Mouse (Mus musculus): ENCODE measurements around the gene Tyw3.

Tyw3 gene

DNA sequence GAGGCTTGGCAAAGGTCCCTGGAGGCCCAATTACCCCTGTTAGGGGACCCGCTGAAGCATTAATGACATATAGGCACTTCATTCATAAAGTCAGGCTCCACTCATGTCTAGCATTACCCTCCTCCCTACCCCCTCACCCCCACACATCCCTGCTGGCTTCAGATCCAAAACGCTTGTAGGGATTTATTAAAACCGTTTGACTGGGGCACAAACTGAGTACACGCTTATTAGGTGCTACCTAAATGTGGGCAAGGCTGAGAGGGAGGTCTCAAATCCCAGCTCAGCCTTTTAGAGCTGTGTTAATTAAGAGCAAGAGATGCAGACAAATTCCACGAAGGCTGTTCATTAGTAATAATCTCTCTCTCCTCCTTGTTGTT lies 45.9 kb downstream of the Tyw3 start:
- DNase-seq, result no peak

DNA sequence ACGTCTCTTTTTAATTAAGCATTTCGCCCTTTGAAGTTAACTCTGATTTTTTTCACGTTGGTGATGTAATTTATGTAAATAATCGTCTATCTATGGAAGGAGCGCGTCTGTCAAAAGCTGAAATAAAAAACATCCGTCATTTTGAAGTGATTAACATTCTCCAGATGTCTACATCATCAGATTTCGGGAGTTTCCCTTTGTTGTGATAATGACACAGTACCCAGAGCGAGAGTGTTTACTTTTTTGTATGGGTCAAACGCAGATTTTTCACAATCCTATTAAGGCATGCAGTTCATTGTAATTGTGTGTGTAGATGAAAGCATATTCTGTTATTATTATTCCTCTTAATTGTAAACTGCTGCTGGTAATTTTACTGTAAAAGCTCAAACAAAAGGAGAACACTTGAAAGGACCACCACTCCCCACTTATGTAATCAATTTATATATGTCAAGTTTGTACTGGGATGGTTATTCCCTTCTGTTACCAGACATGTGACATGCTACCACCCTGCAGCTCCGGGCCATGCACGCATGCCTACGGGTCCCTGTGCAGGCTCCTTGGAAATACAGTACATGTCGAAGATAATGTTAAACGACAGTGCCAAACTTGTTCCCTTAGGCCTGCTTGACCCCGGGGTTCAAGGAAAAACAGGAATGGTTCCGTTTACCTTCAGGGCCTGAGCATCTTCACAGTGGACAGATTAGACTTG lies 46.4 kb downstream of the Tyw3 start:
- no peak for DNase-seq

DNA sequence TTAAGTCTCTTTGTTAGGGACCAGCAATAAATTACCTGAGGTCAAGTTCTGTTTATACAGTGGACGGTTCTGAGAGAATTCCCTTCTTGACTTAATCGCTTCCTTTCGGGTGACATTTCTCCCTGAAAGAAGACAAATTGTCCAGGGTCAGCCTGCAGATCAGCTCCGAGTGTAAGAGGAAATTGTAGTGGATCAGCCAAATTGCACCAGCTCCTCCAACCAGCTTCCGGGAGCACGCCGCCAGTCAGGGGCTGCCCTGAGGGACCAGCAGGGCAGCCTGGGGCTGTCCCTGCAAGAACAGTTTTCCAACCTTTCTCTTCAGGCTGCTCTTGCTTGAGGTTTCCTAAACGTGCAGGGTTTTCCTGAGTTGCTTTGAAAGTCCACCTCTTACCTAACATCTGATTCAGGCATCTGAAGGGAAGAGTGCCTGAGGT lies 48.0 kb downstream of the Tyw3 start:
- DNase-seq, result no peak

GRCm38 (mm10) chr3:154547549-154548426 lies 49.1 kb downstream of the Tyw3 start:
- DNase-seq, result no peak

DNA sequence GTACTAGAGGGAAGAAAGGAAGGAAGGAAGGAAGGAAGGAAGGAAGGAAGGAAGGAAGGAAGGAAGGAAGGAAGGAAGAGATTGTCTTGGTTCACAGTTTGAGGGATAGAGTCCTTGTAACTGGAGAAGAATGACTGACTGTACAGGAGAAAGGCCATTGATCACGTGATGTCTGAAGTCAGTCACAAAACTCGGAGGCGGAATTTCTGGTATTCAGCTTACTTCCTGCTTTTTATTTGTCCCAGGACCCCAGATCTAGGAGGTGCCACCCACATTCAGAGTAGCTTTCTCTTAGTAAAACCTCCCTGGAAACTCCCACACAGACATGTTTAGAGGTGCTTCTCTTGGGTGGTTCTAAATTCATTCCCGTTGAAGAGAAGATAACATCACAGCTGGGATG lies 50.7 kb downstream of the Tyw3 start:
- no peak for DNase-seq

GRCm38 (mm10) chr3:154540086-154540911 lies 56.6 kb downstream of the Tyw3 start:
- DNase-seq, result no peak

- DNase-seq, result no peak
Observed at GRCm38 (mm10) chr3:154536134-154536533, 60.8 kb downstream of the Tyw3 start.

GRCm38 (mm10) chr3:154533246-154533645 lies 63.7 kb downstream of the Tyw3 start:
- DNase-seq, result no peak

DNA sequence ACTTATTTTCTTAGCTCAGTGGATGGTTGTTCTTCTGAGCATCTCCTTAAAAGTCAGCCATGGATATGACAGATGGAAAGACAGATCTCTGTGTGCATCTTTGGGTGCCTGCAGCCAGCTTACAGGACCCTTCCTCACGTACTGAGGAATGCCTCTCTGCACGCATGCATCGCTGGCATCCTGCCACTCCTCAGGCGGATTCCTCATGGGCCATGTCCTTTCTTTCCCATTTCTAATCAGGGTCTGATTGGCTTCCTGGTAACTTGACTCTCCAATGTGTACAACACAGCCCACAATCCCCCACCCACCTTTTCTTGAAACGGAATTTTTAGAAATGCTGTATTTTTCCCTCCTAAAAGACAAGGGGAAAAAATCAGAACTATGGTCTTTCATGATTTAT lies 67.9 kb downstream of the Tyw3 start:
- no peak for DNase-seq

GRCm38 (mm10) chr3:154526610-154527009 lies 70.3 kb downstream of the Tyw3 start:
- DNase-seq, result no peak
